Mouse (Mus musculus) cerebellum, postnatal 10 days (tissue): ENCODE data around the gene Lysmd4.

ENCODE experiments used
- DNase-seq, 2 experiments: peaks; one replicate each; pipeline ENCODE4 v3.0.0; 2021; ENCODE audit warnings: mixed read lengths in 2 of 2

Gene Lysmd4

GRCm38 (mm10) chr7:67344443-67344842 lies 122.1 kb downstream of the Lysmd4 start:
- no peak for DNase-seq

- DNase-seq: no peak
These were observed 130.6 kb downstream of the Lysmd4 start for GRCm38 (mm10) chr7:67352989-67353388.

DNA sequence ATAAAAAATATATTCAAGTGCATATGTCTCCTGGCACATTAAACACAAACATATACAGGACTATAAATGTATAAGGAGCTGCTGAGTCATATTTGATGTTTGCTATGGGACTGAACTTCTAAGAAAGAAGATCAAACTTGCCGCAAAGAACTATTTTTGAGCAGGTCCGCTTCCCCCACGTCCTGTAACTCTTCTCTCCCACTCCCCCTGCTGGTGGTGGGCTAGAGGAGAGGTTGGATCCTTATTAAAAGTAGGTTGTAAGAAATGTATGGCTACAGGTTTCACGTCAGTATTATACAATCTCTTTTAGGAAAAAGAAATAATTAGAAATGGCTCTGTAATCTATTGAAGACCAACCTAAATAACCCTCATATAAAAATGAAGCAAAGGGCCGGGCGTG lies 131.3 kb downstream of the Lysmd4 start:
- no peak for DNase-seq

DNA sequence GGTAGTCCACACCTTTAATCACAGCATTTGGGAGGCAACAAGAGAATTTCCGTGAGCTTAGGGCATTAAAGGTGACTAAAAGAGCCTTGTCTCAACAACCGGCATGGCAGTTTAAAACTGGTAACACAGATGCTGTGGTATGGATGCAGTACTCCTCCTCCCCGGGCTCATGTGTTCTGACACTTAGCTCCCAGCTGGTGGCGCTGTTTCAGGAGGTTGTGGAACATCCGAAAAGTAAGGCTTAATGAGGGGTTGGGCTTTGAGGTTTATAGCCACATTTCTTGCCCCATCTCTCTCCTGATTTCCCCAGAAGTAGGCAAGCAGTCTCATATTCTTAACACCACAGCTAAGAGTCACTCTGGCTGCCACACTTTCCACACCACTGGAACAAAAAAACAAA lies 133.5 kb downstream of the Lysmd4 start:
- no peak for DNase-seq
